Mouse (Mus musculus): ENCODE measurements around the gene Spc24.

Gene Spc24

GRCm38 (mm10) chr9:21706586-21707265, 53.4 kb downstream of the Spc24 start:
- no peak for DNase-seq (ENCODE audit: low spot score)

DNA sequence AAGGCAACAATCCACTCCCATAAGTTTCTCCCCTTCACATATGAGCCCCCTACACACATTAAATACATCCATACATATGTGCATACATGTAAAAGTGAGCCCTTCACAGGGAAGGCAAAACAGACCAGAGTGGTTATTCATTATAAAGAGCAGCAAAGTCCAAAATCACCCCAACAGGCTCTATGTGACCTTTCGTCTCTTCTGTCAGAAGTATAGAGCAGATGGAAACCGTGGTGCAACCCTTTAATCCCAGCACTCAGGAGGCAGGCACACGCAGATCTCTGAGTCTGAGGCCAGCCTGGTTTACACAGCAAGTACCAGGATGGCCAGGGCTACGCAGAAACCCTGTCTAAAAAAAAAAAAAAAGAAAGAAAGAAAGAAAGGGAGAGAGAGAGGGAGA, 54.0 kb downstream of the Spc24 start:
- no peak for DNase-seq (ENCODE audit: low spot score)

All from T-cell, adult 2 months (primary cell).